Mouse (Mus musculus): Measurements from ENCODE around the gene Sstr2.
"Not testable (repeated sequence)": the region's sequence is repeated elsewhere in the genome, so short reads cannot be mapped to it uniquely, and the experiment has no call there.

Sstr2 gene

GRCm38 (mm10) chr11:113656511-113656932 is 37.4 kb downstream of the Sstr2 start:
- DNase-seq (ENCODE audit: low spot score in 2 of 2): no peak

GRCm38 (mm10) chr11:113657221-113657620 is 38.1 kb downstream of the Sstr2 start:
- no peak for DNase-seq (ENCODE audit: low spot score in 2 of 2)

- no peak for DNase-seq (ENCODE audit: low spot score in 2 of 2)
Observed at GRCm38 (mm10) chr11:113658319-113658718, 39.2 kb downstream of the Sstr2 start.

GRCm38 (mm10) chr11:113658763-113659162 is 39.6 kb downstream of the Sstr2 start:
- DNase-seq (ENCODE audit: low spot score in 2 of 2): no peak

GRCm38 (mm10) chr11:113660213-113660612 is 41.1 kb downstream of the Sstr2 start:
- not testable (repeated sequence) for DNase-seq (ENCODE audit: low spot score in 2 of 2)

GRCm38 (mm10) chr11:113660940-113661339 is 41.8 kb downstream of the Sstr2 start:
- no peak for DNase-seq (ENCODE audit: low spot score in 2 of 2)

GRCm38 (mm10) chr11:113661835-113662351 is 42.8 kb downstream of the Sstr2 start:
- DNase-seq (ENCODE audit: low spot score in 2 of 2): no peak

- no peak for DNase-seq (ENCODE audit: low spot score in 2 of 2)
Observed at GRCm38 (mm10) chr11:113664279-113664678, 45.1 kb downstream of the Sstr2 start.

- no peak for DNase-seq (ENCODE audit: low spot score in 2 of 2)
Observed at GRCm38 (mm10) chr11:113666205-113666604, 47.1 kb downstream of the Sstr2 start.

- DNase-seq (ENCODE audit: low spot score in 2 of 2): no peak
Observed at GRCm38 (mm10) chr11:113666648-113667047, 47.5 kb downstream of the Sstr2 start.

GRCm38 (mm10) chr11:113667122-113667521 is 48.0 kb downstream of the Sstr2 start:
- DNase-seq (ENCODE audit: low spot score in 2 of 2): no peak

- no peak for DNase-seq (ENCODE audit: low spot score in 2 of 2)
Observed at GRCm38 (mm10) chr11:113667704-113668103, 48.6 kb downstream of the Sstr2 start.

GRCm38 (mm10) chr11:113668857-113669256 is 49.7 kb downstream of the Sstr2 start:
- no peak for DNase-seq (ENCODE audit: low spot score in 2 of 2)

GRCm38 (mm10) chr11:113669711-113670110 is 50.6 kb downstream of the Sstr2 start:
- no peak for DNase-seq (ENCODE audit: low spot score in 2 of 2)

GRCm38 (mm10) chr11:113673614-113674013 is 54.5 kb downstream of the Sstr2 start:
- DNase-seq (ENCODE audit: low spot score in 2 of 2): no peak

- no peak for DNase-seq (ENCODE audit: low spot score in 2 of 2)
Observed at GRCm38 (mm10) chr11:113674595-113674994, 55.5 kb downstream of the Sstr2 start.

Data from frontal cortex, postnatal 10 days (tissue).